Mouse (Mus musculus) monocyte, adult 5-6 weeks (primary cell): Measurements from ENCODE around the gene Taf9. TPM values are rescaled to one million over a fixed set of nuclear protein-coding genes. Genes with fewer than 3 reads are reported as not detected.

Source experiments
- ATAC-seq: fragments of 153-309, 156-312 bp; replicated peaks from 2 replicates; pipeline ENCODE4 v1.8.0; 2017; ENCODE audit warnings: mild to moderate bottlenecking; ENCODE audit not compliant: low TSS enrichment, insufficient number of reproducible peaks, severe bottlenecking, poor library complexity, low FRiP score
- total RNA-seq: library from RNA; stranded (forward); fragments of 200-1000, 200-491, 200-594 nt; gene quantifications from 3 replicates; pipeline ENCODE4 v1.2.3, GENCODE M21; 2017

Taf9 gene
- total RNA-seq, 1 experiment from 2014 or later, result 7.6 TPM

- ATAC-seq, result no peak
Observed at GRCm38 (mm10) chr13:100658091-100658490, 6.7 kb downstream of the Taf9 start.

GRCm38 (mm10) chr13:100659864-100660456 is 8.6 kb downstream of the Taf9 start:
- peak; percentile 63; the same call in 1 of the 2 replicates for ATAC-seq

- ATAC-seq, result 0 out of 2 replicates have a peak, but pooled peaks have one; percentile 28
Observed at GRCm38 (mm10) chr13:100669291-100670022, 18.1 kb downstream of the Taf9 start, which contains the start of gene Ccdc125. Gene Ccdc125, plus strand, starts transcription at chr13:100669717.

- no peak for ATAC-seq
Observed at GRCm38 (mm10) chr13:100670181-100670741, 18.9 kb downstream of the Taf9 start.

- ATAC-seq, result peak; percentile 63
Observed at GRCm38 (mm10) chr13:100675936-100676635, 24.7 kb downstream of the Taf9 start.

GRCm38 (mm10) chr13:100681615-100682014 is 30.2 kb downstream of the Taf9 start:
- ATAC-seq, result no peak

GRCm38 (mm10) chr13:100682837-100683236 is 31.5 kb downstream of the Taf9 start:
- ATAC-seq, result peak; percentile 84

- ATAC-seq, result no peak
Observed at GRCm38 (mm10) chr13:100684355-100684754, 33.0 kb downstream of the Taf9 start.

GRCm38 (mm10) chr13:100687513-100687912 is 36.1 kb downstream of the Taf9 start:
- ATAC-seq, result no peak

GRCm38 (mm10) chr13:100697541-100697940 is 46.2 kb downstream of the Taf9 start:
- ATAC-seq, result no peak

GRCm38 (mm10) chr13:100698866-100699265 is 47.5 kb downstream of the Taf9 start:
- ATAC-seq, result no peak

- ATAC-seq, result no peak
Observed at GRCm38 (mm10) chr13:100703468-100703867, 52.1 kb downstream of the Taf9 start.

Other genes starting within 250 kb of the Taf9 start
- 1.1 to 2.7 TPM (median 2.3 TPM) in 3 replicates for gene Naip1, start 198.7 kb upstream of the Taf9 start, total RNA-seq
- 77.8 to 87.0 TPM (median 86.4 TPM) in 3 replicates for gene Gtf2h2, start 159.0 kb upstream of the Taf9 start, total RNA-seq
- not detected in 3 replicates for gene Ocln, start 98.9 kb upstream of the Taf9 start, total RNA-seq
- gene Marveld2, start 34.6 kb upstream of the Taf9 start, total RNA-seq, result 0.86 to 3.1 TPM (median 2.8 TPM) in 3 replicates
- 102 to 141 TPM (median 133 TPM) in 3 replicates for gene Ak6, start 600 bp upstream of the Taf9 start, total RNA-seq
- gene Rad17, start 528 bp upstream of the Taf9 start, total RNA-seq, result 25.1 to 42.9 TPM (median 36.4 TPM) in 3 replicates
- gene Ccdc125, start 18.1 kb downstream of the Taf9 start, total RNA-seq, result 43.9 to 51.2 TPM (median 46.1 TPM) in 3 replicates
- gene Cdk7, start 79.4 kb downstream of the Taf9 start, total RNA-seq, result 21.2 to 49.2 TPM (median 26.1 TPM) in 3 replicates
- 24.7 to 40.9 TPM (median 39.2 TPM) in 3 replicates for gene Mrps36, start 93.1 kb downstream of the Taf9 start, total RNA-seq
- gene Cenph, start 124.3 kb downstream of the Taf9 start, total RNA-seq, result 0.68 to 3.1 TPM (median 2.5 TPM) in 3 replicates
- 1.5 to 1.8 TPM (median 1.6 TPM) in 3 replicates for gene Ccnb1, start 135.0 kb downstream of the Taf9 start, total RNA-seq
- gene Slc30a5, start 181.8 kb downstream of the Taf9 start, total RNA-seq, result 64.2 to 92.8 TPM (median 72.0 TPM) in 3 replicates